Mouse (Mus musculus) brain, embryonic 14.5 days (tissue): Measurements from ENCODE around the gene Trp73.

Experiments used
- CTCF ChIP-seq: fragments of 200-500 bp; IDR thresholded peaks from 2 replicates; pipeline ENCODE4 v1.5.1; 2012; ENCODE audit warnings: inconsistent platforms, mild to moderate bottlenecking, moderate library complexity, borderline replicate concordance; ENCODE audit not compliant: insufficient read depth, insufficient read length; ENCODE audit errors: extremely low read depth
- POLR2A ChIP-seq: fragments of 200-500 bp; IDR thresholded peaks from 2 replicates; pipeline ENCODE4 v1.6.1; 2012; ENCODE audit warnings: mild to moderate bottlenecking, inconsistent platforms, borderline replicate concordance; ENCODE audit not compliant: poor library complexity, insufficient read depth, insufficient read length, severe bottlenecking; ENCODE audit errors: extremely low read depth

DNA sequence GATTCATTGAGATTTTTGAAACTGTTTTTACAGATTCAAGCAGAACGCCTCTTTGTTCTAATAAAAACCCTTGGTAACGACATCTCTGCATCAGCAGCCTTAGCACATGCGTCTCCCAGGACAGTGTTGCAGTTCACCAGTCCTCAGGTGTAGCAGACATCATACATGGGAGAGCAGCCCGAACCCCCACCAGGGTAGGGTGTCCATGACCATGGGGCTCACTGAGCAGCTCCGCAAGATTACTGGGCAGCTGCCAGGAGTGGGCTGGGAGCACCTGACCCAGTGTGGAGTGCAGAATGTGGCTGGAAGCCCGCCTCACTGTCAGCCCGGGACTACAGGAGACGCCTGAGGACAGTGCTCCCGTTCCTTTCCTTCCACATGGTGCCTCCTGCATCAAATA is 118.6 kb downstream of the Trp73 start:
- TF ChIP-seq POLR2A (no peak), CTCF (no peak)
